Mouse (Mus musculus) spleen, adult 2 months (tissue): ENCODE measurements around the gene Pde4d.

Experiments used
- CTCF ChIP-seq: fragments of 200-500 bp; IDR thresholded peaks from 2 replicates; pipeline ENCODE4 v1.5.1; 2011; ENCODE audit warnings: mild to moderate bottlenecking, inconsistent platforms; ENCODE audit not compliant: insufficient read depth, insufficient read length, insufficient replicate concordance; ENCODE audit errors: extremely low read depth
- POLR2A ChIP-seq: fragments of 200-500 bp; IDR thresholded peaks from 2 replicates; pipeline ENCODE4 v1.6.1; 2011; ENCODE audit warnings: low read depth, low read length, inconsistent platforms

GRCm38 (mm10) chr13:109915501-109915900 lies 1465.8 kb downstream of the Pde4d start:
- TF ChIP-seq CTCF (no peak), POLR2A (no peak)
